Mouse (Mus musculus) G1E (cell line): Measurements from ENCODE around the gene Cntnap1. TPM values are rescaled to one million over a fixed set of nuclear protein-coding genes. Genes with fewer than 3 reads are reported as not detected.
A peak's percentile ranks its signal among the peaks of the same experiment; 100 is the strongest.

ENCODE experiments used
- ATAC-seq: 2 replicates; pipeline ENCODE4 v1.8.0; 2016; ENCODE audit warnings: mild to moderate bottlenecking; ENCODE audit not compliant: insufficient number of reproducible peaks, poor library complexity, low FRiP score, severe bottlenecking; ENCODE audit errors: extremely low read depth
- DNase-seq: peaks from one replicate; pipeline ENCODE4 v3.0.0; 2012; ENCODE audit warnings: low spot score
- H3K27me3 ChIP-seq: 2 replicates; pipeline ENCODE4 v1.6.1; 2012; ENCODE audit warnings: mild to moderate bottlenecking, low read length, inconsistent platforms; ENCODE audit not compliant: insufficient read depth
- H3K36me3 ChIP-seq: replicated peaks from 2 replicates; pipeline ENCODE3; 2012; ENCODE audit warnings: mild to moderate bottlenecking, inconsistent platforms
- H3K4me1 ChIP-seq: 2 replicates; pipeline ENCODE4 v1.6.1; 2012; ENCODE audit warnings: low read depth, low read length, inconsistent platforms, mixed read lengths; ENCODE audit not compliant: insufficient read depth
- H3K4me3 ChIP-seq: 2 replicates; pipeline ENCODE4 v1.5.1; 2012; ENCODE audit warnings: low read depth, mild to moderate bottlenecking, inconsistent platforms, low read length, moderate library complexity, mixed read lengths
- H3K9me3 ChIP-seq: replicated peaks from 2 replicates; pipeline ENCODE4 v1.6.1; 2012; ENCODE audit warnings: inconsistent platforms
- CTCF ChIP-seq: IDR thresholded peaks from 2 replicates; pipeline ENCODE4 v1.5.1; 2012; ENCODE audit warnings: low read depth, low read length, inconsistent platforms, mixed read lengths
- GATA1 ChIP-seq: IDR thresholded peaks from 2 replicates; pipeline ENCODE4 v1.6.1; 2012; ENCODE audit warnings: borderline replicate concordance, low read length, inconsistent platforms, mixed read lengths
- GATA2 ChIP-seq: IDR thresholded peaks from 2 replicates; pipeline ENCODE4 v1.6.1; 2012; ENCODE audit warnings: low read depth, low read length, inconsistent platforms, borderline replicate concordance
- POLR2AphosphoS5 ChIP-seq: IDR thresholded peaks from 2 replicates; pipeline ENCODE4 v1.6.1; 2012; ENCODE audit warnings: low read depth, low read length, inconsistent platforms; ENCODE audit not compliant: insufficient replicate concordance
- TAL1 ChIP-seq: conservative IDR thresholded peaks from 2 replicates; pipeline ENCODE4 v1.6.1; 2012; ENCODE audit warnings: low read depth, low read length, inconsistent platforms, mixed read lengths
- polyA plus RNA-seq: library from polyadenylated mRNA; stranded (reverse); fragments of >175 nt; gene quantifications from 2 replicates; pipeline ENCODE4 v1.2.3, GENCODE M21; 2012
- total RNA-seq, 2 experiments: library from RNA; stranded (forward) in 1 of 2; stranded (reverse) in 1 of 2; fragments of 200-1000 nt in 1 of 2; fragments of >200 nt in 1 of 2; fragmentation: Nextera tagmentation in 1 of 2; gene quantifications; 2 replicates each; pipeline ENCODE4 v1.2.3; 2014 to 2017

Gene Cntnap1
- total and polyA plus RNA-seq, 3 experiments: under 0.01 to 0.02 TPM; not detected in 1

GRCm38 (mm10) chr11:101189495-101190180 lies 19.3 kb downstream of the Cntnap1 start:
- TF ChIP-seq TAL1 (peak; percentile 65), POLR2AphosphoS5 (no peak)

DNA sequence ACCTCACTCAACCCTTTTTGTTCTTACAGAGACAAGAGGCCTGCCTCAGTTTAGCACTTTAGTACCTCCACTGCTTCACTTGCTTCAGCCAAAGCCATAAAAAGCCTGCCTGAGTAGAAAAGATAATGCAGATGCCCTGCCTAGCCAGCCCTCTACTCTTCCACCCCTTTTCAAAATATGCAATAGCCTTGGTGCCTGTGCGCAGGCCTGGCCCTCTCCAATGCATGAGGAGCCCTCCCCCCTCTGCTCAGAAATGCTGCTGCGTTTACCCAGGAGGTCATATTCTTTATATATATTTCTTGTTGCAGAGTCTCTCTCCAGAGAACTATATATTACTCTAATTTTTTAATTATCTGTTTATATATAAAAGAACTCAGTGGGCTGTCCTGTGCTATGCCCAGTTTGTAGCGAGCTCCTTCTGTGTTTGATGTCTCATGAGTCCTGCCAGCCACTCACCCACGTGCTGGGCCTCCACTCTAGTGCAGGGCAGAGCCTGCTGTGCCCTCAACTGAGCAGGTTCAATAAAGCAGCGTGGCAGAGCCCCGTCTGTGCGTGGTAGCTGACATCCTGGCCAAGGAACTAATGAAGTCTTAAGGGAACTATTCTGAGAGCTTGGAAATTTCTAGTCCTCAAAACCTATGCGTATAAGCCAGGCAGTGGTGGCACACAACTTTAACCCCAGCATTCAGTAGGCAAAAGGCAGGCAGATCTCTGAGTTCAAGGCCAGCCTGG lies 20.0 kb downstream of the Cntnap1 start:
- Histone ChIP-seq H3K27me3 (no peaks in the 10 kb centered on the region), H3K36me3 (peaks cover 42% of the 10 kb centered on the region), H3K9me3 (no peaks in the 10 kb centered on the region), H3K4me1 (peaks cover 37% of the 10 kb centered on the region), H3K4me3 (no peak overlapping the region; the same call in 1 of the 2 replicates)
- peak; percentile 42; the same call in 1 of the 2 replicates for ATAC-seq
- no peak for TF ChIP-seq TAL1
- TF ChIP-seq POLR2AphosphoS5: no peak
- TF ChIP-seq CTCF: no peak
- TF ChIP-seq GATA2: no peak
- no peak for TF ChIP-seq GATA1
- DNase-seq: peak; percentile 53

More at GRCm38 (mm10) chr11:101189495-101190180, 19.3 kb downstream of the Cntnap1 start:
- ATAC-seq: peak; percentile 87
- DNase-seq: peak; percentile 79
- peaks cover 36% of the 10 kb centered on the region for H3K36me3 ChIP-seq
- peaks cover 37% of the 10 kb centered on the region for H3K4me1 ChIP-seq
- H3K4me3 ChIP-seq: peak overlapping the region; percentile 29; the same call in 1 of the 2 replicates
- peaks cover 2% of the 10 kb centered on the region; the same call in 1 of the 2 replicates for H3K27me3 ChIP-seq
- no peaks in the 10 kb centered on the region for H3K9me3 ChIP-seq

GRCm38 (mm10) chr11:101190913-101191907 lies 20.9 kb downstream of the Cntnap1 start:
- Histone ChIP-seq H3K4me3 (no peak overlapping the region; the same call in 1 of the 2 replicates), H3K9me3 (no peaks in the 10 kb centered on the region), H3K27me3 (no peaks in the 10 kb centered on the region), H3K36me3 (peaks cover 51% of the 10 kb centered on the region), H3K4me1 (peaks cover 41% of the 10 kb centered on the region)
- ATAC-seq (no peak), DNase-seq (no peak)
- TF ChIP-seq GATA1: no peak

- Histone ChIP-seq H3K4me1 (peaks cover 41% of the 10 kb centered on the region), H3K27me3 (no peaks in the 10 kb centered on the region), H3K4me3 (no peak overlapping the region), H3K36me3 (peaks cover 59% of the 10 kb centered on the region), H3K9me3 (no peaks in the 10 kb centered on the region)
- TF ChIP-seq CTCF (no peak), POLR2AphosphoS5 (no peak)
- no peak for ATAC-seq
- no peak for DNase-seq
These were observed 21.7 kb downstream of the Cntnap1 start for GRCm38 (mm10) chr11:101191919-101192470.

GRCm38 (mm10) chr11:101192646-101193045 lies 22.3 kb downstream of the Cntnap1 start:
- ATAC-seq (no peak), DNase-seq (no peak)
- Histone ChIP-seq H3K9me3 (no peaks in the 10 kb centered on the region), H3K4me3 (no peak overlapping the region), H3K36me3 (peaks cover 63% of the 10 kb centered on the region), H3K27me3 (no peaks in the 10 kb centered on the region), H3K4me1 (peaks cover 41% of the 10 kb centered on the region)
- TF ChIP-seq CTCF: no peak
- TF ChIP-seq GATA2: no peak
- TF ChIP-seq TAL1: no peak
- no peak for TF ChIP-seq POLR2AphosphoS5
- TF ChIP-seq GATA1: no peak

GRCm38 (mm10) chr11:101193076-101193475 lies 22.8 kb downstream of the Cntnap1 start:
- no peak for DNase-seq
- Histone ChIP-seq H3K4me1 (peaks cover 39% of the 10 kb centered on the region), H3K27me3 (no peaks in the 10 kb centered on the region), H3K36me3 (peaks cover 67% of the 10 kb centered on the region), H3K9me3 (no peaks in the 10 kb centered on the region), H3K4me3 (no peak overlapping the region)
- no peak for TF ChIP-seq GATA1
- TF ChIP-seq GATA2: no peak
- TF ChIP-seq POLR2AphosphoS5: no peak
- no peak for TF ChIP-seq CTCF
- no peak for TF ChIP-seq TAL1
- no peak for ATAC-seq
